Mouse (Mus musculus): ENCODE measurements around the gene Vps16. TPM values are rescaled to one million over a fixed set of nuclear protein-coding genes. Genes with fewer than 3 reads are reported as not detected.

Gene Vps16
- polyA plus RNA-seq, 1 experiment, result 28.7 TPM

GRCm38 (mm10) chr2:130408194-130408593 is 15.9 kb upstream of the Vps16 start:
- Histone ChIP-seq H3K4me1 (ENCODE audit: control insufficient read depth, insufficient read depth, insufficient read length, low read length) (no peaks in the 10 kb centered on the region), H3K4me3 (ENCODE audit: insufficient read depth, low read depth, low read length) (no peak overlapping the region), H3K27ac (replicated peaks; ENCODE audit: low read depth, low read length) (no peak overlapping the region)

DNA sequence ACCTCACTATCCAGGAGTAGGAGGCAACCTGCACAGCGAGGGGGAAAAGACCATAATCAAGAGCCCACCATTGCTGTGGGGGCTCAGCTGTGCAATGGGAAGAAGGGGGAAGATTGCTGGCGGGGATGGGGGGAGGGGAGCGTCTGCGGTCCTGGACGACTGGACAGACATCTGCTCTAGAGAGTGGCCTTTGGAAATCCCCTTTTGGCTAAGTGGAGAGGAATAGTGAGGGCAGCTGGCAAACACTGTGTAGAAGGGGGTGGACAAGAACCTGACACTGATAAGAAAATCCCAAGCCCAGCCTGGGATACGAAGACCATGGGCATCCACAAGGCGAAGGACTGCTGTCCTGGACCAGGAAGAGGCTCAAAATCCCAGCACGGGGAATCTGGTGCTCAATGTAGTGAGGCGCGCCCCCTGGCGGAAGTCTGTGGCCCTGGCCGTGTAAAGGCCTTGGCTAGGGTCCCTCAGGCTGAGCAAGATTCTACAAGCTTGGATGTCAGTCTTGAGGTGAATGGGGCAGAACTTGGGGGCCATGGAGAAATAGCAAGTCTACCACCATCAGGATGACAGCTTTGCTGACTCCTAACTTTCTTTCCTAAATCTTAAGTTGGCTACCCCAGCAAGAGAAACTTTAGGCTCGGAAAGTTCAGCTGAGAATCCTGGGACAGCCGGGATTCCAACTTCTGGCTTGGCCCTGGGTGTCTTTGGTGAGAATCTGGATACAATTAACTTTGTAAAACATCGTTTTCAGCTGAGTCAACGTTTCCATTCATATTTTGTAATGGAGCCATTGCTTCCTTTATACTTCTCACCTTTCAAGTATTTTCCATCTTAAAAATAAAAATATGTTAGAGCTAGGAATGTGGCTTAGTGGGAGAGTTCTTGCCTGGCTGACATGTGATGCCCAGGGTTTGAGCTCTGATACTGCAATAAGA is 12.3 kb upstream of the Vps16 start:
- Histone ChIP-seq H3K27ac (replicated peaks; ENCODE audit: low read depth, low read length) (no peak overlapping the region), H3K4me3 (ENCODE audit: insufficient read depth, low read depth, low read length) (no peak overlapping the region), H3K4me1 (ENCODE audit: control insufficient read depth, insufficient read depth, insufficient read length, low read length) (no peaks in the 10 kb centered on the region)

DNA sequence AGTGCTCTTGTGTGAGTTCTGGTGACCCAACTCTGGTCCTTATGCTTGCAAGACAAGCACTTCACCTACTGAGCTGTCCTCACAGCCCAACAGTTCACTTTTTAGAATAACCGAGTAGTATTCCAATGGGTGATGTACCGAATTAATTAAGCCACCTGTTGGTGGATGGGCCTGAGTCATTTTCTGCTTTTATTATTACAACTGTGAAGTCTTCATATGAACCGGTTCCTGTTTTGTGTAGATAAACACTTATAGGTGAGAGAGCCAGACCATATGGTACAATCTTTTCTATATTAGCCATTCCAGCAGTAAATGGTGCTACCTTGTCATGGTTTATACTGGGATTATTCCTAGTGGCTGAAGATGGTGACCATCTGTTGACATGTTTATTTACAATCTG is 11.4 kb upstream of the Vps16 start:
- H3K4me3 ChIP-seq (ENCODE audit: insufficient read depth, low read depth, low read length), result no peak overlapping the region
- no peaks in the 10 kb centered on the region for H3K4me1 ChIP-seq (ENCODE audit: control insufficient read depth, insufficient read depth, insufficient read length, low read length)
- H3K27ac ChIP-seq (replicated peaks; ENCODE audit: low read depth, low read length), result no peak overlapping the region

DNA sequence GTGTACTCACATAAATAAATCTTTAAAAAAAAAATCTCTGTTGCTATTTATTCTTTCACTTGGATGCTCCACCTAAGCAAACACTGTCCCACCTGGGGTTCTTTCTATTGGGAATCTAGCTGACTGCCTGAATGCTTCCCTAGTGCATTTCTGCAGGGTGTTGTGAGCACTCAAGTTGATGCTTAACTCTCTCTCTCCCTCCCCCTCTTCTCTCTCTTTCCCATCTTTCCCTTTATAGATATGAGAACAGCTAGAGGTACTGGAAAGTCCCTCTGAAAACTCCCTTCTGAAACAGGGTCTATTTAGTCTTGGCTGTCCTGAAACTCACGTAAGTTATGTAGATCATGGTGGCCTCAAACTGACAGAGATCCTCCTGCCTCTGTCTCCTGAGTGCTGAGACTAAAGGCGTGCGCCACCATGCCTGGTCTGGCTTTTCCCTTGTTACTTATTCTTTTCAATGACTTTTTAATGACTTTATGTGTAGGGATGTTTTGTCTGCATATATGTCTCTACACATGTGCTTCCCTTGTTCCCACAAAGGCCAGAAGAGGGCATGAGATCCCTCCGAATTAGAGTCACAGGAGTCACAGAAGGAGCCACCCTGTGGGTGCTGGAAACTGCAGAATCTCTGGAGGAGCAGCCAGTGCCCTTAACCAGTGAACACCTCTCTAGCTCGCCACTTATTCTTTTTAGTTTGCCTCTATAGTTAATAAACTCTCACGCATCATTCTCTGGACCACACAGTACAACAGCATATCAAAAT is 9.9 kb upstream of the Vps16 start:
- no peak overlapping the region for H3K4me3 ChIP-seq (ENCODE audit: insufficient read depth, low read depth, low read length)
- no peaks in the 10 kb centered on the region for H3K4me1 ChIP-seq (ENCODE audit: control insufficient read depth, insufficient read depth, insufficient read length, low read length)
- no peak overlapping the region for H3K27ac ChIP-seq (replicated peaks; ENCODE audit: low read depth, low read length)

- H3K4me1 ChIP-seq (ENCODE audit: control insufficient read depth, insufficient read depth, insufficient read length, low read length), result peaks cover 5% of the 10 kb centered on the region
- H3K27ac ChIP-seq (replicated peaks; ENCODE audit: low read depth, low read length), result no peak overlapping the region
- H3K4me3 ChIP-seq (ENCODE audit: insufficient read depth, low read depth, low read length), result no peak overlapping the region
Observed at GRCm38 (mm10) chr2:130421781-130422620, 2.1 kb upstream of the Vps16 start.

GRCm38 (mm10) chr2:130423397-130424125 is 578 bp upstream of the Vps16 start:
- peaks cover 5% of the 10 kb centered on the region for H3K4me1 ChIP-seq (ENCODE audit: control insufficient read depth, insufficient read depth, insufficient read length, low read length)
- H3K4me3 ChIP-seq (ENCODE audit: insufficient read depth, low read depth, low read length), result peak overlapping the region; percentile 81
- H3K27ac ChIP-seq (replicated peaks; ENCODE audit: low read depth, low read length), result peak overlapping the region; percentile 54

- peak overlapping the region; percentile 81 for H3K4me3 ChIP-seq (ENCODE audit: insufficient read depth, low read depth, low read length)
- peaks cover 5% of the 10 kb centered on the region for H3K4me1 ChIP-seq (ENCODE audit: control insufficient read depth, insufficient read depth, insufficient read length, low read length)
- H3K27ac ChIP-seq (replicated peaks; ENCODE audit: low read depth, low read length), result no peak overlapping the region
Observed at GRCm38 (mm10) chr2:130425112-130425511, 973 bp downstream of the Vps16 start.

DNA sequence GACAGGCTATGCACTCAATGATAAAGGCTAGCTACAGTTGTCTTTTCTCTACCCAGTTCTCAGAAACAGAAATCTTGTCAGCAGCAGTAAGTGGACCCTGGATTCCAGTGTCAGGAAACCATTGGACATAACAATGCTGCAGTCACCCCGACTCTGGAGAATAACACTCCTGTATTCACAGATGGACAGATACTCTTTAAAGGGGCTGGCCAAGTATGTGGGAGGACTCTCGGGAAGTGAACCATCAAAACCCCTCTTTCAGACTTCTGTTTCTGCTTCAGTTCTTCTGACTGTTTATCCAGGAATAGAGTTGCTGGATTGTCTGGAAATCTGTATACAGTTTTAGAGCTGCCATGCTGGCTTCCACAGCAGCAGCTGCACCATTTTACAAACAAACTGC is 5.7 kb downstream of the Vps16 start:
- Histone ChIP-seq H3K4me3 (ENCODE audit: insufficient read depth, low read depth, low read length) (no peak overlapping the region), H3K27ac (replicated peaks; ENCODE audit: low read depth, low read length) (no peak overlapping the region), H3K4me1 (ENCODE audit: control insufficient read depth, insufficient read depth, insufficient read length, low read length) (no peaks in the 10 kb centered on the region)

- Histone ChIP-seq H3K4me1 (ENCODE audit: control insufficient read depth, insufficient read depth, insufficient read length, low read length) (no peaks in the 10 kb centered on the region), H3K27ac (replicated peaks; ENCODE audit: low read depth, low read length) (no peak overlapping the region), H3K4me3 (ENCODE audit: insufficient read depth, low read depth, low read length) (no peak overlapping the region)
Observed at GRCm38 (mm10) chr2:130430484-130430883, 6.3 kb downstream of the Vps16 start.

GRCm38 (mm10) chr2:130432157-130432556 is 8.0 kb downstream of the Vps16 start:
- no peak overlapping the region for H3K4me3 ChIP-seq (ENCODE audit: insufficient read depth, low read depth, low read length)
- no peak overlapping the region for H3K27ac ChIP-seq (replicated peaks; ENCODE audit: low read depth, low read length)
- H3K4me1 ChIP-seq (ENCODE audit: control insufficient read depth, insufficient read depth, insufficient read length, low read length), result no peaks in the 10 kb centered on the region

DNA sequence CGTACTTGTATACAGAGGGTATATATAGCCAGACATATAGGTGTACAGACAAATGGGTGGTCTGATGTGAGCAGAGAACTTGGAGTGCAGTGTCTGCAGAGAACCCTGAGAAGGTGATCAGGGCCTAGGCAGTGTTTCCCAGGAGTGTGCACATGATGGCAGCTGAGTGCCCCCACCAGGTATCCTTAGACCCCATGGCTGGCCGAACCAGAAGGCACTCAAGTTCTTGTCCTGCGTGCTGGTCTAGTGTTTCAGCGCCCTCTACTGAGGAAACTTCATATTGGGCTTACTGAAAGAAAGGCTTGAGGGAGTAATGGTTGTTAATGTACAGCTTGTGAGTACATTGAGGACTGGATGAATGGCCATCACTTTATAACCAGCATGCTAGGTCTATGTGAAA is 9.0 kb downstream of the Vps16 start:
- Histone ChIP-seq H3K4me1 (ENCODE audit: control insufficient read depth, insufficient read depth, insufficient read length, low read length) (no peaks in the 10 kb centered on the region), H3K4me3 (ENCODE audit: insufficient read depth, low read depth, low read length) (no peak overlapping the region), H3K27ac (replicated peaks; ENCODE audit: low read depth, low read length) (no peak overlapping the region)

DNA sequence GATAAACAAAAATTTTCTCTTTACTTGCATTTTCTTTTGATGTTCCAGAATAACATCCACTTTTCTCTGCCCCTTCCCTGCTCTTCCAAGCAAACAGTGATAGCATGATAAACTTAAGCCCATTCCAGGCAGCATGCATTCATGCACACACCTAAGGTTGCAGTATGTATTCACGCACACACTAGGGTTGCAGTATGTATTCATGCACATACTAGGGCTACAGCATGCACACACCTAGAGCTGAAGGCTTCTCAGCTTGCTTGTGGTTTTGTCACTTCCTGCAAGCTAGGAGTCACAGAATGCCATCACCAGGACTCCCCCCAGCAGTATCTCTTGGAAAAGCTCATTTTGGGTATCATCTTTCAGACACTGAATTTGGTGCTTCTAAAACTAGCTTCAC is 12.6 kb downstream of the Vps16 start:
- H3K27ac ChIP-seq (replicated peaks; ENCODE audit: low read depth, low read length), result no peak overlapping the region
- H3K4me1 ChIP-seq (ENCODE audit: control insufficient read depth, insufficient read depth, insufficient read length, low read length), result no peaks in the 10 kb centered on the region
- H3K4me3 ChIP-seq (ENCODE audit: insufficient read depth, low read depth, low read length), result no peak overlapping the region

- H3K4me1 ChIP-seq (ENCODE audit: control insufficient read depth, insufficient read depth, insufficient read length, low read length), result no peaks in the 10 kb centered on the region
- H3K27ac ChIP-seq (replicated peaks; ENCODE audit: low read depth, low read length), result no peak overlapping the region
- no peak overlapping the region for H3K4me3 ChIP-seq (ENCODE audit: insufficient read depth, low read depth, low read length)
Observed at GRCm38 (mm10) chr2:130438861-130439260, 14.7 kb downstream of the Vps16 start.

DNA sequence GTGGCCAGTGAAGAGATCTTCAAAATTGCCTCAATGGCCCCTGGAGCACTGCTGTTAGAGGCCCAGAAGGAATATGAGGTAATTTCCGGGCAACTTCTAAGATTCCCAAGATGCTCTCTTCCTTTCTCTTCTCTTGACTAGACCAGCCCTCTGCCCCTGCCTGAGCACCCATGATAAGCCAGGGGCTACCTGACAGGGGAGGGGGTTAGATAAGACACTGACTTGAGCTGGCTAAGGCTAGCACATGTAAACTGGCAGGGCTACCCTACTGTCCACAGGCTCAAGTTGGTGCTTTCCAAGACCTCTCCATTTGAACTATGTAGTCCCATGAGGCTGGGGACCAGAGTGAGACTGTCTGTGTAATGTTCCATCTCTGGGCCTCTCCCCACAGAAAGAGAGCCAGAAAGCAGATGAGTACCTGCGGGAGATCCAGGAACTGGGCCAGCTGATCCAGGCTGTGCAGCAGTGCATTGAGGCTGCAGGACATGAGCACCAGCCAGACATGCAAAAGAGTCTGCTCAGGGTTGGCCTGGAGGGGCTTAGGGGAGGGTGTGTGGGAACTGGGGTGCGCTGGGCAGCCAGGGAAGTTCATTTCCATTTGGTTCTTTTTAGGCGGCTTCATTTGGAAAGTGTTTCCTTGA is 15.8 kb downstream of the Vps16 start:
- no peak overlapping the region for H3K27ac ChIP-seq (replicated peaks; ENCODE audit: low read depth, low read length)
- no peaks in the 10 kb centered on the region for H3K4me1 ChIP-seq (ENCODE audit: control insufficient read depth, insufficient read depth, insufficient read length, low read length)
- no peak overlapping the region for H3K4me3 ChIP-seq (ENCODE audit: insufficient read depth, low read depth, low read length)

Measured in brown adipose tissue, adult 24 weeks (tissue).